Mouse (Mus musculus): ENCODE results near the gene Enpp7.

DNA sequence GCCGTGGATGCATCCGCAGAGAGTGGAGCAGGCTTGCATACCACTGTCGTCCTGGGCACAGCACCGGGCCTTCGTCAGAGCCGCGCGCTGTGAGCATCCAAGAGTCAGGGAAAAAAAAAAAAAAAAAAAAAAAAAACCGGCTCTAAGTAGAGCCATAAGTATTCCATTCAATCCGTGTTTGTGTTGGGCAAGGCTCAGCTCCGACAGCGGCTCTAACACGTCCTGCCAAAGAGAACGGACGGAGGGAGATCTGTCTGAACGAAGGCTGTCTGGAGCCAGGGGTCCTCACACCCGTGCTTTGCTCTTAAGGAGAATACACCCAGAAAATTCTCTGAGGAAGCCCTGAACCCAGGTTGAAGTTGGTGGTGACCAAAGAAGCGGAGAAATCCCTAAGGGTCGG is 46.6 kb downstream of the Enpp7 start:
- TF ChIP-seq POLR2A (IDR thresholded peaks at IDR 0.05; ENCODE audit: extremely low read depth, insufficient read depth, low read length) (no peak), CTCF (IDR thresholded peaks at IDR 0.05; ENCODE audit: low read depth, low read length) (no peak)

Measured in liver, adult 2 months (tissue).